Mouse (Mus musculus): ENCODE measurements around the gene Oaz1. TPM values are rescaled to one million over a fixed set of nuclear protein-coding genes. Genes with fewer than 3 reads are reported as not detected.

Gene Oaz1
- polyA plus RNA-seq (2016; fragmentation: Nextera tagmentation; extraction: Ambion mirVana) = 2,414 and 2,486 TPM in 2 replicates

DNA sequence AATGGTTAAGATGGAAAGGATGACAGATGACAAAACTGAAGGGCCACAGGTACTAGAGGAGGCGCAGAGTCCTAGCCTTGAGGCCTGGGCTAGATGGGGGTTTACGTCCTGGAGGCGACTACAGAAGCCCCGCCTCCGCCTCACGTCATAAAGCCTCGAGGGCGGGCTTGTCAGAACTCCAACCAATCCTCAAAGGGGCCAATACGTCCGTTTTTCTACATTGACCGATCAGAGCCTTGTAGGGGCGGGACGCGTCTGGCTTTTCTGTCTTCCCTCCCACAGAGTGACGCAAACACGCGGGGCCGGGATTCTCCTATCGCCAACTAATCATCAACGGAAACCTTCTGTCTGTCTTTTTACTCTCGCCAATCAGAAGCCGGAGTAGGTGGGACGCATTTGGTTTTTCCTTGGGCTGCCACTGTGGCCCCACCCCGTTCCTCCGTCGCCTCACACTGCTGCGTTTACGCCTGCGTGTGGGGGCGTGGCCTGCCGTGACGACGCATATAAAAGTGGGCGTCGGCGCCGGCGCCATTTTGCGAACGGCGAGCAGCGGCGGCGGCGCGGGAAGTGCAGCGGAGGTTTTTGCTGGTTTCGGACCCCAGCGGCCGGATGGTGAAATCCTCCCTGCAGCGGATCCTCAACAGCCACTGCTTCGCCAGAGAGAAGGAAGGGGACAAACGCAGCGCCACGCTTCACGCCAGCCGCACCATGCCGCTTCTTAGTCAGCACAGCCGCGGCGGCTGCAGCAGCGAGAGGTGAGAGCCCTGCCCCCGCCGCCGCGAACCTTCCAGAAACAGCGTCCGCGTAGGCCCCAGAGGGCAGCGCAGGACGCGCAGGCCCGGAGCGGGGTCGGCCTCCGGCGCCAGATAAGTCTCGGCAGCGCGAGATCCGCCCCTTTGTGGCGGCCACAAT, at the start of gene Oaz1:
Oaz1 (plus strand) TSS at position 506 of the 912 bp plus-strand sequence.
- H3K27me3 ChIP-seq (ENCODE audit: low read depth, poor library complexity, severe bottlenecking) = no peaks in the 10 kb centered on the region
- peaks cover 31% of the 10 kb centered on the region for H3K36me3 ChIP-seq
- DNase-seq (ENCODE audit: low spot score) = peak; percentile 95
- peaks cover 36% of the 10 kb centered on the region for H3K4me1 ChIP-seq
- peak within 1 kb of the TSS; percentile 94 for H3K4me3 ChIP-seq
- peak within 1 kb of the TSS; percentile 96 for H3K27ac ChIP-seq
- under 1% methylated on average over 82 of the region's 82 CpGs for WGBS
- no peaks in the 10 kb centered on the region for H3K9me3 ChIP-seq (replicated peaks)

- Histone ChIP-seq H3K27me3 (ENCODE audit: low read depth, poor library complexity, severe bottlenecking) (no peaks in the 10 kb centered on the region), H3K9me3 (replicated peaks) (no peaks in the 10 kb centered on the region), H3K4me1 (peaks cover 19% of the 10 kb centered on the region), H3K4me3 (no peak overlapping the region), H3K27ac (no peak overlapping the region), H3K36me3 (peaks cover 100% of the 10 kb centered on the region)
- DNase-seq (ENCODE audit: low spot score) = no peak
- WGBS = 92% methylated on average over 5 of the region's 5 CpGs
These were observed 49.3 kb upstream of the Oaz1 start for GRCm38 (mm10) chr10:80777123-80777522.

GRCm38 (mm10) chr10:80779565-80779964, 46.9 kb upstream of the Oaz1 start:
- peaks cover 2% of the 10 kb centered on the region; the same call in 1 of the 2 replicates for H3K4me1 ChIP-seq
- H3K4me3 ChIP-seq = no peak overlapping the region
- no peaks in the 10 kb centered on the region for H3K27me3 ChIP-seq (ENCODE audit: low read depth, poor library complexity, severe bottlenecking)
- no peaks in the 10 kb centered on the region for H3K9me3 ChIP-seq (replicated peaks)
- DNase-seq (ENCODE audit: low spot score) = no peak
- H3K36me3 ChIP-seq = peaks cover 100% of the 10 kb centered on the region
- no peak overlapping the region for H3K27ac ChIP-seq

GRCm38 (mm10) chr10:80784302-80784701, 42.2 kb upstream of the Oaz1 start:
- Histone ChIP-seq H3K4me3 (0 out of 2 replicates have a peak overlapping the region, but pooled peaks have one; percentile 2), H3K4me1 (no peaks in the 10 kb centered on the region), H3K36me3 (peaks cover 100% of the 10 kb centered on the region), H3K27ac (no peak overlapping the region), H3K27me3 (ENCODE audit: low read depth, poor library complexity, severe bottlenecking) (no peaks in the 10 kb centered on the region), H3K9me3 (replicated peaks) (no peaks in the 10 kb centered on the region)
- DNase-seq (ENCODE audit: low spot score) = no peak
- WGBS = 97% methylated on average over 2 of the region's 2 CpGs

GRCm38 (mm10) chr10:80784871-80785270, 41.6 kb upstream of the Oaz1 start:
- DNase-seq (ENCODE audit: low spot score) = no peak
- no peak overlapping the region for H3K27ac ChIP-seq
- H3K9me3 ChIP-seq (replicated peaks) = no peaks in the 10 kb centered on the region
- no peaks in the 10 kb centered on the region for H3K4me1 ChIP-seq
- no peaks in the 10 kb centered on the region for H3K27me3 ChIP-seq (ENCODE audit: low read depth, poor library complexity, severe bottlenecking)
- 94% methylated on average over 12 of the region's 12 CpGs for WGBS
- H3K36me3 ChIP-seq = peaks cover 100% of the 10 kb centered on the region
- no peak overlapping the region for H3K4me3 ChIP-seq

DNA sequence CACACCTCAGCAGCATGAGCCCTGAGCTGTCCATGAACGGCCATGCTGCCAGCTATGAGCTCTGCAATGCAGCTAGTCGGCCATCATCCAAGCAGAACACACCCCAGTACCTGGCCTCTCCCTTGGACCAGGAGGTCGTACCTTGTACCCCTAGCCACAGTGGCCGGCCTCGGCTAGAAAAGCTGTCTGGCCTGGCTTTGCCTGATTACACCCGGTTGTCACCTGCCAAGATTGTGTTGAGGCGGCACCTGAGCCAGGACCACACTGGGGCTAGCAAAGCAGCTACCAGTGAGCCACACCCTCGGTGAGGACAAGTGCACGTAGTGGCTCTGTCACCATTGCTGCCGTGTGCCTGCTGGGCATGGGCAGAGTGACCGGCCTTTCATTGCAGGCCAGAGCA, 40.5 kb upstream of the Oaz1 start:
- H3K4me1 ChIP-seq = peaks cover 6% of the 10 kb centered on the region; the same call in 1 of the 2 replicates
- no peaks in the 10 kb centered on the region for H3K9me3 ChIP-seq (replicated peaks)
- WGBS = 94% methylated on average over 11 of the region's 11 CpGs
- H3K36me3 ChIP-seq = peaks cover 100% of the 10 kb centered on the region
- H3K27me3 ChIP-seq (ENCODE audit: low read depth, poor library complexity, severe bottlenecking) = no peaks in the 10 kb centered on the region
- H3K27ac ChIP-seq = no peak overlapping the region
- DNase-seq (ENCODE audit: low spot score) = no peak
- 0 out of 2 replicates have a peak overlapping the region, but pooled peaks have one; percentile 1 for H3K4me3 ChIP-seq

- Histone ChIP-seq H3K27ac (no peak overlapping the region), H3K36me3 (peaks cover 100% of the 10 kb centered on the region), H3K9me3 (replicated peaks) (no peaks in the 10 kb centered on the region), H3K4me1 (peaks cover 15% of the 10 kb centered on the region; the same call in 1 of the 2 replicates), H3K4me3 (no peak overlapping the region), H3K27me3 (ENCODE audit: low read depth, poor library complexity, severe bottlenecking) (no peaks in the 10 kb centered on the region)
- DNase-seq (ENCODE audit: low spot score) = no peak
- 81% methylated on average over 2 of the region's 2 CpGs for WGBS
These were observed 38.9 kb upstream of the Oaz1 start for GRCm38 (mm10) chr10:80787517-80787916.

DNA sequence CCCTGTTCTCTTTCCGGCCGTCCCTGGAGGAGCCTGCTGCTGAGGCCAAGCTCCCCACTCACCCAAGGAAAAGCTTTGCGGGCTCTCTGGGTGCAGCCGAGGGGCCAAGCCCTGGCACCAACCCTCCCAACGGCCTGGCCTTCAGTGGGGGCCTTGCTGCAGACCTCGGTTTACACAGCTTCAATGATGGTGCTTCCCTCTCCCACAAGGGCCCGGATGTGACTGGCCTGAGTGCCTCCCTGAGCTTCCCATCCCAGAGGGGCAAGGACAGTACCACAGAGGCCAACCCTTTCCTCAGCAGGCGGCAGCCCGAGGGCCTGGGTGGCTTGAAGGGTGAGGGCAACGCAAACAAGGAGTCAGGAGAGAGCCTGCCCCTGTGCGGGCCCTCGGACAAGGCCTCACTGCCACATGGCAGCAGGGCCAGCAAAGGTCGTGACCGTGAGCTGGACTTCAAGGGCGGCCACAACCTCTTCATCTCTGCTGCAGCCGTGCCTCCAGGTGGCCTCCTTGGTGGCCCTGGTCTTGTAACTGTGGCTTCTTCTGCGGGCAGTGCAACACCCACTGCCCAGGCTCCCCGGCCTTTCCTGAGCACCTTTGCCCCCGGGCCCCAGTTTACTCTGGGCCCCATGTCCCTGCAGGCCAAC, 35.6 kb upstream of the Oaz1 start:
- peaks cover 21% of the 10 kb centered on the region; the same call in 1 of the 2 replicates for H3K4me1 ChIP-seq
- H3K36me3 ChIP-seq = peaks cover 100% of the 10 kb centered on the region
- DNase-seq (ENCODE audit: low spot score) = no peak
- no peaks in the 10 kb centered on the region for H3K27me3 ChIP-seq (ENCODE audit: low read depth, poor library complexity, severe bottlenecking)
- H3K27ac ChIP-seq = no peak overlapping the region
- H3K4me3 ChIP-seq = peak overlapping the region; percentile 4; the same call in 1 of the 2 replicates
- no peaks in the 10 kb centered on the region for H3K9me3 ChIP-seq (replicated peaks)
- 84% methylated on average over 19 of the region's 19 CpGs for WGBS

DNA sequence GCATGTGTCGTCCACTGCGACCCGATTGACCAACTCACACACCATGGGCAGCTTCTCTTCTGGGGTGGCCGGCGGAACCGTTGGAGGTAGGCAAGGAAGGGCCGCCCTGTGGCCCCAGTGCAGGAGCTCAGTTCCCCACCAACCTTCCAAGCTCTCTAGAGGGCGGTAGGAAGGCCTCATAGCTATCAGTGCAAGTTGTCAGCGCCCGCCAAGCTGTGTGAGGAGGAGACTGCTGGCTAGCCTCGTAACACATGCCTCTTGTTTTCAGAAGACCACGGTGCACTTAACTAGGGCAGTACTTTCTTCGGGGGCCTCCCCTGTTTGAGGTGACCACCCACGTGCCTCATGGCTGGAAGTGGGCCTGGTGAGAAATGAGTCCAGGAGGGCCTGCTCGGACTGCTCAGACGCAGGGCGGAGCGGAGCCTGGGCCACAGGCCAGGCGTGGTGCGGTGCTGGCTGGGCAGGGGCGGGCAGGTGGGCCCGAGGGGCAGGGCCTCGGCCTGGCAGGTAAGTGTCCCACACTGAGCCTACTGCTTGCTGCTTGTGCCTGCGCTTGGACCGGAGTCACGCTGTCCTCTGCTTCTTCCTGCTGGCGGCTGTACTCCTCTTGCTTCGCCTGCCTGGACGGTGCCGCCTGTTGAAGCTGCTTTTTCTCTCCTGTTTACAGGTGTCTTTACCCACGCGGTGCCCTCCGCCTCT, 34.8 kb upstream of the Oaz1 start:
- DNase-seq (ENCODE audit: low spot score) = no peak
- Histone ChIP-seq H3K4me3 (peak overlapping the region; percentile 13), H3K36me3 (peaks cover 100% of the 10 kb centered on the region), H3K27me3 (ENCODE audit: low read depth, poor library complexity, severe bottlenecking) (no peaks in the 10 kb centered on the region), H3K4me1 (peaks cover 28% of the 10 kb centered on the region), H3K27ac (peak overlapping the region; percentile 1), H3K9me3 (replicated peaks) (no peaks in the 10 kb centered on the region)
- WGBS = 83% methylated on average over 33 of the region's 33 CpGs

- no peak for DNase-seq (ENCODE audit: low spot score)
- H3K9me3 ChIP-seq (replicated peaks) = no peaks in the 10 kb centered on the region
- peaks cover 98% of the 10 kb centered on the region for H3K36me3 ChIP-seq
- peaks cover 36% of the 10 kb centered on the region for H3K4me1 ChIP-seq
- no peaks in the 10 kb centered on the region for H3K27me3 ChIP-seq (ENCODE audit: low read depth, poor library complexity, severe bottlenecking)
- peak overlapping the region; percentile 1; the same call in 1 of the 2 replicates for H3K27ac ChIP-seq
- H3K4me3 ChIP-seq = peak overlapping the region; percentile 13; the same call in 1 of the 2 replicates
- WGBS = 74% methylated on average over 41 of the region's 41 CpGs
These were observed 34.1 kb upstream of the Oaz1 start for GRCm38 (mm10) chr10:80792175-80793032.

DNA sequence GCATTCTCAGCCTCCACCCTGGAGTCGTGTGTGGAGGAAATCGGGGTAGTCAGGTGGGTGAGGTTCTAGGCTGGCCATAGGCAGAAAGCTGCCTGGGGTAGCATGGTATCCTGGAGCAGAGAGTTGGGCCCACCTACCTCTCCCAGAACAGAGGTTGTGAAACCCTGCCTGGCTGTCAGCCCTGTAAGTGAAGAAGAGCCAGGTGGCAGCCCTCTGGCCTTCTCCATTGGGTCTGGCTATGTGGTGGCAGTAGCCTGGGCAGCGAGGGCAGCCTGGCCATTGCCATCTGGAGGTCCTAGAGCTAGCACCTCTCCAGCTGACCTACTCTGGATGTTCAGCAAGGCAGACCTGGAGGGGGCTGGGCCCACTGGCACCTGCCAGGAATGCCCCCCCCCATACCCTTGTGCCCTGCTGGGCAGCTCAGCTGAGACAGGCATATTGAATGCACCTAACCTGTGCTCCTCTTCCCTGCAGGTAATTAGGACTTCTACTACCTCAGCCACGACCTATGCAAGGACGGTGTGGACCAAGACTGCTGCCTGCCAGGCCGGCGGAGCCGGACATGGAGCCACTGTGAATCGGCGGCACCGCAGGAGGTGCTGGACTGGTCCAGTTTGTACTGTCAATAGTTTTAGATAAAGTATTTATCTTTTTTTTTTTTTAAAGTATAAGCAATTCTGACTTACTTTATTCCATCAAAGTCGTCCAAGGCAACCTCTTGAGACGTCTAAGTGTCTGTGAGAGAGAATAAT, 33.2 kb upstream of the Oaz1 start:
- WGBS = 93% methylated on average over 13 of the region's 13 CpGs
- Histone ChIP-seq H3K9me3 (replicated peaks) (no peaks in the 10 kb centered on the region), H3K4me3 (no peak overlapping the region), H3K27me3 (ENCODE audit: low read depth, poor library complexity, severe bottlenecking) (no peaks in the 10 kb centered on the region), H3K27ac (no peak overlapping the region), H3K4me1 (peaks cover 36% of the 10 kb centered on the region), H3K36me3 (peaks cover 89% of the 10 kb centered on the region)
- no peak for DNase-seq (ENCODE audit: low spot score)

All from limb, embryonic 10.5 days (tissue).